Mouse (Mus musculus) right cerebral cortex, postnatal 4 days (tissue): ENCODE data around the gene Ndufb6.

Experiments
- DNase-seq: peaks from one replicate; pipeline ENCODE4 v3.0.0-alpha.2; 2022

Ndufb6 gene

DNA sequence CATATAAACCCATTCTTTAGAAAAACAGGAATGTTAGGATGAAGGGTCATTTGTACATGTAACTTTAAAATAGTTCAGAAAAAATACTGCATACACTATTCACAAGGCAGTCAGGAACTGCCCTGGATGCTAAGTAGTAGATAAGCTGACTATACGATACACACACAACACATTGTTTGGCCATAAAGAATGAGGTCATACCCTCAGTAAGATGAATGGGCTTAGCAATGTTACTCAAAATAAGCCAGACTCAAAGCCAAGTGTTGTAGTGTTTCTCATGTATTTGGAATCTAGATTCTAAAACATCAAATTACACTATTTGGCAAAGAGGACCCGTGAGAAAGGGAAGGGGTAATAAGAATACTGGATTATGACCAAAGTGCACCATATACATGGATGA lies 25.5 kb downstream of the Ndufb6 start:
- DNase-seq, result no peak

DNA sequence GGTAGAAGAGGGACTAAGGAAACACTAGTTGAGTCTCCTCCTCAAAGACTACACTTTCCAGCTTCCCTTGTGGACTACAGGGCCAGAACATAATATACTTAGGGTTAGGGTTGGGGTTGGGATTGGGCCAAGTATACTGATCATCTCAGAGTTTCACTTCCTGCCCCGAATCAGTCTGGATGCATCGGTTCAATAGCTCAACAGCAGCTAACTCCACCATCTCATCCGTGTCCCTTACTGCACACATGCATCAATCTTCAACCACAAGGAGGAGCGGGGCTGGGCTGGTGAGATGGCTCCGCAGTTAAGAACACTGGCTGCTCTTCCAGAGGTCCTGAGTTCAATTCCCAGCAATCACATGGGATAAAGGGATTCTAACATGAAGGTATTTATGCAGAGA lies 28.2 kb downstream of the Ndufb6 start:
- DNase-seq, result no peak

DNA sequence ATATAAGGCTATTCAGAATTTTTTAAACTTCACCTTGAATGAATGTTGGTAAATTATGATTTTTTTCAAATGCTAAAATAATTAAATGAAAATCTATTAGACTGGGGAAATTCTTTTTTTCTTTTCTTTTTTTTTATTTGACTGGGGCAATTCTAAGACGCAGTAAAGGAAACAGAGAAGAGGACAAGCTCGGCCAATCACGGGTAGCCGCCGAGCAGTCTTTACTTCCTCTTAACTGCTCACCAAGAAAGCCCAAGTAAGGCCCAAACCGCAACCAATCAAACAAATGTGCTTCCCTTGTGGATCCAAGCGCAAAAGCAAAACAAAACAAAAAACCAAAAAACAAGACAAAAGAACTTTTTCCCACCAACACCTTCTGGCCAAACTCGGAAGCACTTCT lies 35.2 kb downstream of the Ndufb6 start:
- no peak for DNase-seq

DNA sequence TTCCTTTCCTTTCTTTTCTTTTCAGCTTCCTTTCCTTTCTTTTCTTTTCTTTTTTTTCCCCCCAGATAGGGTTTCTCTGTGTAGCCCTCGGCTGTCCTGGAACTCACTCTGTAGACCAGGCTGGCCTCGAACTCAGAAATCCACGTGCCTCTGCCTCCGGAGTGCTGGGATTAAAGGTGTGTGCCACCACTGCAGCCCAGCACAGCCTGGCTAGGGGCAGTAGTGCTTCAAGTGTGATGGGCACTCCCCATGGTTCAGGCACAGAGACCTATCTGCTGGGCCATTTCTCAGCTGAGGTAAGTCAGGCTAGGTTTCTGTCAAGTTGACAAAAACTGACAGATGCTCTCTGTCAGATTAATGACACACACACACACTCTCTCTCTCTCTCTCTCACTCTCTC lies 36.2 kb downstream of the Ndufb6 start:
- DNase-seq, result no peak

DNA sequence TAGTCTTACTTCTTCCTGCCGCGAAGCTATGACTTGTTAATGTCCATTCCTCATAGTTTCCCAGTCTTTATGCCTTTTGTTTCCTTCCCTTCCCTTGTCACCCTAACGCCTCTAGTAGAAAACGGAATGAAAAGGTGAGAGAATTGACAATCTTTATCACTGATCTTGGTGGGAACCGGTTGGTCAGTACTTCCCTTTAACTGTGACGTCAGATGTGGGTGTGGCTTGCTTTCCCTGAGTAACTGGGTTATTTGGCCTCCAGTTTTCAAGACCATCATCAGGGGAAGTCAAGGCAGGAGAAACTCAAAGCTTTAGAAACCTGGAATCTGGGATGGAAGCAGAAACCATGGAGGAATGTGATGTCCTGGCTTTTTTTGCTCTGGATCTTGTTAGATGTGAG lies 37.3 kb downstream of the Ndufb6 start:
- no peak for DNase-seq

DNA sequence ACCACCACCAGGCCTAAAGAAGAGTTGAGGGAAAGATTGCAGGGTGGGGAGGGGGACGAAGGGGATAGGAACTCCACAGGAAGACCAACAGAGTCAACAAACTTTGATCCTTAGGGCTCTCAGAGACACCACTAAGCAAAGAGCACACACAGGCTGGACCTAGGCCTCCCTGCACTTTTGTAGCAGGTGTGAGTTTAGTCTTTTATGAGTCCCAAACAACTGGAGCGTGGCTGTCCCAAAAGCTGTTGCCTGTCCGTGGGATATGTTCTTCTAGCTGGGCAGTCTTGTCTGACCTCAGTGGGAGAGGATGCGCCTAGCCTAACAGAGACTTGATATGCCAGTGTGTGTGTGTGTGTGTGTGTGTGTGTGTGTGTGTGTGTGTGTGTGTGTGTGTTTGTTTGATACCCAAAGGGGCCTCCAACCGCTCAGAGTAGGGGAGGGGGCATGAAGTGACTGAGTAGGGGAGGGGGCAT lies 38.9 kb downstream of the Ndufb6 start:
- no peak for DNase-seq

DNA sequence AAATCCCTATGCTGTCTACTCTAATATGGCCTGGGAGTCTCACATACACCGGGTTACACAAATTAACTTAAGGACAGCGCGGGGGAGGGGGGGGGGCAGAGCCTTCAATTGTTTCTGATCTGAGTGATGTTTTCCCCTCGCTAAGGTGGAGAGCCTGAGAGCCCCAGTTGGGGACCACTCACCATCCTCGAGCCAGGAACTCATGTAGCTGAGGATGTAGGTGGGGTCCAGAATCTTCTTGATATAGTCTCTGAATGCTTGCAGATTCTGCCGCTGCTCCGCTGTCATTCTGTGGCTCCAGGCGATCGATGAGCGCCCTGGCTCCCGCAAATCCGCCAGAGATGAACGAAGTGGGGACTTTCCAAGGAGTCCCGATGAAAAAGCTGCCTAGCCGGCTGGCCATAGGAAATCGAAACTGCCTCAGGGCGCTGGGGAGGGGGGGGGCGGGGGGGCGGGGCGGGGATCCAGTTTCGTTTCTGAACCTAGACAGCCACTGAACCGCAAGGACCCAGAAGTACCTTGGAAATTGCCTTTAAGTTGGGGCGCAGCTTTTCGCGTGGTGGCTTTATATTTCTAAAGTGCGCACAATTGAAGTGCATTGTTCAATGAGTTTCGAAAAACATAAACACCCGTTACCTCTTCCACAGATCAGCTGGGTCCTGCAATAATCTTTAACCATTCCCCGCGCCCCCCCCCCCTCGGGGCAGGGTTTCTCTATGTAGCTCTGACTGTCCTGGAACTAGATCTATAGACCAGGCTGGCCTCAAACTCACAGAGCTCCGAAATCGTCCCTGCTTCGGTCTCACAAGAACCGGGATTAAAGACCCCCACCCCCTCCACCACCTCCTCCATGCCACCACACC lies 39.6 kb downstream of the Ndufb6 start, which contains the start of gene Ddx58:
Ddx58 (minus strand) TSS at position 420 of the 863 bp plus-strand sequence.
- peak; percentile 13 for DNase-seq

DNA sequence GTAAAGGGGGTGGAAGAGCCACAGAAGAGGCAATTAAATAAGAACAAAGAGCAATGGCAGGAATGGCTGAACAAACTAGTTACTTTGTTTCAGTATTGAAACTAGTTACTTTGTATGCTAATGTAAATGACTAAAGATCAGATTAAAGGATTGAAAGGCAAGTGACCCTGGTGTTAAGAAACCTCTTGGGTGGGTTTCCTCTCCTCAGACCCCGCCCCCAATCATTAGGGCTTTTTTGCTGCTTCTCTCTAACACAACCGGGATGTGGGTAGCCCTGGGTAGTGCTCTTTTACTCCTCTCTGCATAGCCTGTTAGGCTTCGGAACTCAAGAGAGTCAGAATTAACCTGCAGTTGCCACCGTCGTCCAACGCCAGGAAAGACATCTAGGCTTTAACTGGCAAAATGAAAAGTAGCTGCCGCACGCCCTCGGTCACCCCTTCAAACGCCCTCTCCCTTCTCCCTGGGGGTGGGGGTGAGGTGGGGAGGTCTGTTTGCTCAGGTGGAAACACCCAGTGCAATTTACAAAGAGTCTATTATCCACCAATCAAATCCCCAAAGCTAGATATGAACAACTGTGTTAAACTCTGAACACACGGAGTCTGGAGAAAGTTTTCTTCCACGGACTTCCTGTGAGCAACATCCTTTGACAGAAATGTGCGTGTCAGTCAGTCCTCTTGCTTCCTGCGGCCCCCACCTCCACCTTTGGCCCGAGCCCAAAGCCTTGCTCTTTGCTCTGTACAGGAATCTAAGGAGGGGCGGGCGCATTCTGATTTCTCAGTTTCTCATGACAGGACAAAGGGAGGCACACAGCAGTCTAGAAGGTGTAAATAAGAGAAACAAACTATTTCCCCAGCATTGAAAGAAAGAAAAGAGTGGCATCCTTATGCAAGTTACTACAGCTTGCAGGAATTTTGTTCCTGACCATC lies 40.5 kb downstream of the Ndufb6 start:
- DNase-seq, result peak; percentile 15

DNA sequence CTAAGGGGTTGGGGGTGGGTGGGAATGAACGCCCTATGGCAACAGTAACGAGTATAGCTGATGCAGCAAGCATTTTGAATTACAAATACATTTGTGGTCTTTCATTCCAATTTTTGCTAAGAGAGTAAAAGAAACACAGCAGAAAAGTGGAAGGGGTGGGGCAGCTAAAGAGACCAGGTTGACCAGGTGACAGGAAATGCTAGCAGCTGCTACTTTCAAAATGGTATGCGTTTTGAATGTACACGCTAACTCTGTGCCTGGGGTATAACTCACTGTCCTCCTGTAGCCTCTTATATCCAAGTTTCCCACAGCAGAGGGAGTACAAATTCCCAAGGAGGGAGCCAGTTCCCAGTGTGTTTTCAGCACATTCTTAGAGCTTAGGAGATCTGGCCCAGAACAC lies 42.4 kb downstream of the Ndufb6 start:
- no peak for DNase-seq

DNA sequence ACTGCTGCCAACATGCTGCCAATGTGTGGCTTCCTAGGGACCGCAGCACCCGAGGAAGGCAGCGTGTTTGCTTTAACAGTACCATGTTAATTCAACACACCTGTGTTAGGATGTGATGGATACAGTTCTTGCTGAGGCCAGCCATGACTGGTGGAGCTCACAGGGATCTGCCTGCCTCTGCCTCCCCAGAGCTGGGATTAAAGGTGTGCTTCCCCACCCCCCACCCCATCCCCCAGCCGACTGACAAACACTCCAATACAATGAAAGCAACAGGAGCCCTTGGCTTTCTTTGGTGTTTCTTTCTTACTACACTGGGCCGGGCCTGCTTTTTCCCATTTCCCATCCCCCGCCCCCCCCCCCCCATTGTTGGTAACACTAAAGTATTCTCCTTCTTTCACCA lies 45.0 kb downstream of the Ndufb6 start:
- DNase-seq, result no peak

DNA sequence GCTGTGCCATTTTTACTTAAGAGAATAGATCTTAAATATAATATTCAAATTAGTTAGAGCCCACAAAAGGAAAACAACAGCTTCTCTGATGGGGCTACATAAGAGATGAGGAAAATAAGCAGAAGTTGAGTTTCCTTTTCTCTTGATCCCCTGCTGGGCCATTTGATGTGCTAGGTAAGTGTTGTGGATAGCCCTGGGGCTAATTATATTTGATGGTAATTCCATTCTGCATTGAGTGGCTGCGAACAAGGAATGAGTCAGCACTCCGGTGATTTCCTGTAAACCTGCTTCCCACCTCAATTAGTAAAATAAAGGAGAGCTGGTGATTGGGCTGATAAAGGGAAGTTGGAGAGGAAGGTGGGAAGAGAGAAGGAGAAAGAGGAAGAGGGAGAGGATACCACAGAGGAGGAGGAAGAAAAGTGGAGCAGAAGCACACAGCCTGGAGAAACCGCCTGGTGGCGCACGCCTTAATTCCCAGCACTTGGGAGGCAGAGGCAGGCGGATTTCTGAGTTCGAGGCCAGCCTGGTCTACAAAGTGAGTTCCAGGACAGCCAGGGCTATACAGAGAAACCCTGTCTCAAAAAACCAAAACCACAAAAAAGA lies 46.1 kb downstream of the Ndufb6 start:
- DNase-seq, result no peak

DNA sequence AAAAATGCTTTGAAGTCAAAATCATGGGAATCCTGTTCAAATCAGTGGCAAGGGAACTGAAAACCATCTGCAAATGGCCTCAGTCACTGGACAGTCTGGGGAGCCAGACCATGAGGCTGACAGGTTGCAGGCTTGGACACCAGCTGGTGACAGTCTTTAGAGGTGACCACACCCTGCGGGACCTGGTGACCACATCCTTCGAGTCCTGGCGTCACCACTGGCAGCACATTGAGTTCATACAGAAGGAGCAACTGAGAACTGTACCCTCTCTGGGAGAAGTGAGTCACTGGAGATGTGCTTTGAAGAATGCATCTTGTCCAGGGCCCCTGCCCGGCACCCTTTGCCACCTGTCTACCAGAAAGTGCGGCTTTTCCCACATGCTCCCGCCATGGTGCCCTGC lies 49.5 kb downstream of the Ndufb6 start:
- DNase-seq, result no peak

DNA sequence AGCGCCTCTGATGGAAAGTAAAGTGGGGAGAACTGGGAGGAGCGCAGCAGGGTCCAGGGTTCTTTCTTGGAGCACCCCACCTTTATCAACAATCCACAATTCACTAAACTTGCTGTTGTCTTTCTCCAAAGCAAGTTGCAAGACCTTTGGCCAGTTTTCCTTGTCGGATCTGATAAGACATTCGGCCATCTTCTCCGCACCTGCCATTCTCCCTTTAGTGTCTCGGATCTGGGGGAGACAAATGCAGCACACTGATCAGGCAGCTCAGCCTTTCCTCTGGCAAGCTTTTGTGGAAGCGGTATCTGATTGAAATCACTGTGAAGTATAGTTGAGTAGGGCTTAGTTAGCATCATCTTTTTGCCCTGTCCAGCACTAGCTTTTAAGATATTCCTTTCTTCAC lies 51.3 kb downstream of the Ndufb6 start:
- no peak for DNase-seq

DNA sequence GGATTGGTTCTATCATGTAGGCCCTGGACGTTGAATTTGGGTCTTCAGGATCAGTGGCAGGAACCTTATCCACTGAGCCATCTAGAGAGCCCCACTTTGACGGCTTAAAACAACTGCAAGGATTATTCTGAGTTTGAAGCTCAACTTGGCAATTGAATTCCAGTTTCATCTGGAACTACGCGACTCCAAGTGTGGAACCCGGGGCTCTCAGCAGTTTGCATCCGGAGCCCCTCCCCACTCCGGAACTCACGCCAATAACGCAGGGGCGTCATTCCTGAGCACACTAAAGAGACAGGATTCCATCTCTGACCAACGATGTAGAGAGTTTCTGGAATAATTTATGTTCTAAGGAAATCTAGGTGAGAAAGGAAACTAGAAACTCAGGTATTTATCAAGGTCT lies 52.1 kb downstream of the Ndufb6 start:
- no peak for DNase-seq

DNA sequence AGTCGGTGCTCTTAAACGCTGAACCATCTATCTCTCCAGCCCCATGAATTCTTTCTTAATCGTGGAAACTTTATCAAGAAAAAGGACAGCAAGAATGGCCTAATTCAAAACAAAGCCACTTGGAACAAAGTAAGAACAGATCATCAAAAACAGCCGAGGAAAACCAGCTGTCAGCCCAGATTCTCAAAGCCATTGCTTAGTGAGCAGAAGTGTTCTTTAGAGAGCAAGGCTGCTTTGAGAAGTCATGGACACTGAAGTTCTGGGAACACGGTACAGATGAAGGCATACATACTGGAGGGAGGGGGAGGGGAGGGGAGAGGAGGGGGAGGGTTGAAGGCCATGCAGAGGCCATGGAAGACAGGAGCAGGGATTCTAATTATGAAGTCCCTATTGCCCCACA lies 53.1 kb downstream of the Ndufb6 start:
- DNase-seq, result no peak

DNA sequence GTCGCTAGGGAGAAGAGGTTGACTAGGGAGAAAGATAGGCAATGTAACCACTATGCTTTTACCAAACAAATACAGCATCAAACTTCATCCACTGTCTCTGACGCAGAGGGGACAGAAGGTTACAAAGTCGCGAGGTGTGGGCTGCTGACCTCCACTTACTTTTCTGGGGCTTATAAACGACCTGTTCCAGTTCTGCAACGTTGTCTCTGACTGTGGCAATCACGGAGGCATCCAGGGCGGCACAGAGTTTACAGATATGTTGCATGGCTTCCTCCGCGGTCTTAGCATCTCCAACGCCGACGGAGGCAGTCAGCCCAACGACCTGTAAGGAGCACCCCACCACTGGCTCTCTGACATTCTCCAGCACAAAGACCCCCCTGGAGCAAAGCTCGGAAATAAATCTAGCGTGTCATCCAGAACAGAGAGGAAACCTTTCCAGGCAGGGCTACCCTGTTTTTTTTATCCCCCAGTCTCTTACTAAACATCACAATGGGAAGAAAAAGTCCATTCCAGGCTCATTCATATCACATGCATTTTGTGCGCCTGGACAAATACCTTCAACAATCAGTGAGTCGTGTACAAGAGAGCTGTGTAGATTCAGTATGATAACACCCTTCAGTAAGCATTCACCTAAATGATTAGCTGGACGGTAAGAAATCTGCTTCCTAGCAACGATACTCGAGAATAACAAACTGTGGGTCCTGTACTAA lies 57.2 kb downstream of the Ndufb6 start:
- DNase-seq, result no peak

DNA sequence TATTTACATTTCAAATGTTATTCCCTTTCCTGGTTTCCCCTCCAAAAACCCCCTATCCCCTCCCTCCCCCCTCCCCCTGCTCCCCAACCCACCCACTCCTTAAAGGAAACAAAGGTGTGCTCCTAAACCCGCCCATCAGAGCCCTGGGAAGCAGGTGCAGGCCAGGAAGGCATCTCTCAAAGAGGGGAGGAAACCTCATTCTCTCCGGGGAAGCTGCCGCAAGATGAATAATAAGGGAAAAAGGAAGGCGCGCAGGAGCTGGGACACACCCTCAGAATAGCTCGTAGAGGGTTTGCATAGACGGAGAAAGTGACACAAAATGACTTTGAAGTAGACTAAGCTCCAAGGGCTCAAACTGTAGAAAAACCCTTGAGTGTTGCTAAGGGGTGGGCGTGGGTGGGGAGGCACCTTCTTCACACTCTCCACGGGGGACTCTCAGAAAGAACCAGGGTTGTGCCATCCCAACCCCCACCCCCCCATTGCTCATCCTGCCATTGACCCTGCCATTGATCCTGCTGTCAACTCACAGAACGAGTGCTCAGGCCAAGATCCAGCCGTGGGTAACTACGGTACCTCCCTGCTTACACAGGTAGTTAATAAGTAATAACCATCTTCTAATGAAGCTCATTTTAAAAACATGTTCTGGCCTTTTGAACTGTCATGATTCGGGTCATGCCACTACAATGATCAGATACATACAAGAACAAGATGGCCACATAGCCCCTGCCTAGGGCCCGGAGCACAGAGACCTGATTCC lies 58.0 kb downstream of the Ndufb6 start:
- no peak for DNase-seq
